Mouse (Mus musculus): ENCODE data around the gene Cct6b.

GRCm38 (mm10) chr11:82699865-82700410, 64.2 kb downstream of the Cct6b start:
- TF ChIP-seq CTCF (IDR thresholded peaks at IDR 0.05; ENCODE audit: low read depth) (no peak), EP300 (IDR thresholded peaks at IDR 0.05; ENCODE audit: low read depth) (no peak)

Data from liver, postnatal 0 days (tissue).